Mouse (Mus musculus) stomach, embryonic 15.5 days (tissue): ENCODE measurements around the gene Efna2. TPM values are rescaled to one million over a fixed set of nuclear protein-coding genes. Genes with fewer than 3 reads are reported as not detected.

ENCODE experiments used
- ATAC-seq: fragments of 200-750 bp; cut with Nextera tagmentation; 2 replicates; pipeline ENCODE4 v1.8.0; 2017; ENCODE audit warnings: low read depth, moderate number of reproducible peaks, moderate TSS enrichment; ENCODE audit not compliant: insufficient read depth, low FRiP score
- H3K27ac ChIP-seq: fragments of 300-500 bp; sonication (generic); 2 replicates; pipeline ENCODE4 v1.5.1; 2015; ENCODE audit warnings: mild to moderate bottlenecking, inconsistent platforms
- H3K27me3 ChIP-seq: fragments of 300-500 bp; sonication (generic); replicated peaks from 2 replicates; pipeline ENCODE4 v1.6.1; 2015; ENCODE audit warnings: inconsistent platforms
- H3K36me3 ChIP-seq: fragments of 300-500 bp; sonication (generic); 2 replicates; pipeline ENCODE4 v1.6.1; 2015; ENCODE audit warnings: inconsistent platforms
- H3K4me1 ChIP-seq: fragments of 300-500 bp; sonication (generic); 2 replicates; pipeline ENCODE4 v1.6.1; 2015; ENCODE audit warnings: inconsistent platforms
- H3K4me2 ChIP-seq: fragments of 300-500 bp; sonication (generic); 2 replicates; pipeline ENCODE4 v1.6.1; 2015; ENCODE audit warnings: mild to moderate bottlenecking, inconsistent platforms
- H3K4me3 ChIP-seq: fragments of 300-500 bp; sonication (generic); replicated peaks from 2 replicates; pipeline ENCODE4 v1.5.1; 2015; ENCODE audit warnings: inconsistent platforms
- H3K9ac ChIP-seq: fragments of 300-500 bp; sonication (generic); 2 replicates; pipeline ENCODE4 v1.6.1; 2015; ENCODE audit warnings: inconsistent platforms
- H3K9me3 ChIP-seq: fragments of 300-500 bp; sonication (generic); 2 replicates; pipeline ENCODE4 v1.6.1; 2016; ENCODE audit warnings: inconsistent platforms
- WGBS: fragments of 180-500 bp; shearing (Covaris S2); methylation state at CpG from one replicate; pipeline ENCODE4 v1.1.7; 2015; 5-methylcytosine and 5-hydroxymethylcytosine counted together
- polyA plus RNA-seq: library from polyadenylated mRNA; unstranded; fragments of >200 nt; fragmentation: Nextera tagmentation; extraction: Ambion mirVana; gene quantifications from 2 replicates; pipeline ENCODE4 v1.2.1, GENCODE M21; 2015

The Efna2 gene
- polyA plus RNA-seq, 1 experiment from 2014 or later: 15.7 TPM

- H3K36me3 ChIP-seq: peaks cover 9% of the 10 kb centered on the region
- H3K4me2 ChIP-seq: no peak overlapping the region
- H3K9me3 ChIP-seq: no peaks in the 10 kb centered on the region
- H3K9ac ChIP-seq: no peak overlapping the region
- WGBS: 89% methylated on average over 12 of the region's 12 CpGs
- no peaks in the 10 kb centered on the region for H3K27me3 ChIP-seq
- peaks cover 48% of the 10 kb centered on the region for H3K4me1 ChIP-seq
- no peak overlapping the region for H3K27ac ChIP-seq
- ATAC-seq: no peak
- no peak overlapping the region for H3K4me3 ChIP-seq
Observed at GRCm38 (mm10) chr10:80144159-80144558, 35.1 kb upstream of the Efna2 start.

- no peak for ATAC-seq
- H3K4me3 ChIP-seq: no peak overlapping the region
- H3K9ac ChIP-seq: no peak overlapping the region
- H3K9me3 ChIP-seq: no peaks in the 10 kb centered on the region
- peaks cover 9% of the 10 kb centered on the region for H3K36me3 ChIP-seq
- no peaks in the 10 kb centered on the region for H3K27me3 ChIP-seq
- peak overlapping the region; percentile 63; the same call in 1 of the 2 replicates for H3K27ac ChIP-seq
- no peak overlapping the region; the same call in 1 of the 2 replicates for H3K4me2 ChIP-seq
- peaks cover 43% of the 10 kb centered on the region for H3K4me1 ChIP-seq
- WGBS: 69% methylated on average over 20 of the region's 20 CpGs
Observed at GRCm38 (mm10) chr10:80144864-80145838, 34.1 kb upstream of the Efna2 start.

GRCm38 (mm10) chr10:80145896-80146295, 33.4 kb upstream of the Efna2 start:
- H3K4me2 ChIP-seq: no peak overlapping the region; the same call in 1 of the 2 replicates
- peak overlapping the region; percentile 100; the same call in 1 of the 2 replicates for H3K27ac ChIP-seq

GRCm38 (mm10) chr10:80146568-80147011, 32.7 kb upstream of the Efna2 start:
- Histone ChIP-seq H3K9me3 (no peaks in the 10 kb centered on the region), H3K9ac (no peak overlapping the region), H3K4me2 (peak overlapping the region; percentile 5; the same call in 1 of the 2 replicates), H3K27me3 (no peaks in the 10 kb centered on the region), H3K36me3 (peaks cover 9% of the 10 kb centered on the region), H3K4me3 (no peak overlapping the region), H3K27ac (peak overlapping the region; percentile 100), H3K4me1 (peaks cover 39% of the 10 kb centered on the region)
- no peak for ATAC-seq
- 65% methylated on average over 4 of the region's 4 CpGs for WGBS

More at GRCm38 (mm10) chr10:80145896-80146295, 33.4 kb upstream of the Efna2 start:
- peaks cover 9% of the 10 kb centered on the region for H3K36me3 ChIP-seq
- H3K4me3 ChIP-seq: no peak overlapping the region
- no peak for ATAC-seq
- no peak overlapping the region for H3K9ac ChIP-seq
- H3K27me3 ChIP-seq: no peaks in the 10 kb centered on the region
- 75% methylated on average over 6 of the region's 6 CpGs for WGBS
- H3K4me1 ChIP-seq: peaks cover 39% of the 10 kb centered on the region
- no peaks in the 10 kb centered on the region for H3K9me3 ChIP-seq

- Histone ChIP-seq H3K4me1 (peaks cover 44% of the 10 kb centered on the region), H3K4me2 (peak overlapping the region; percentile 65)
Observed at GRCm38 (mm10) chr10:80147146-80147718, 32.0 kb upstream of the Efna2 start.

GRCm38 (mm10) chr10:80147719-80148601, 31.3 kb upstream of the Efna2 start, which contains the start of gene Midn:
Midn (plus strand) TSS chr10:80148272.
- peaks cover 9% of the 10 kb centered on the region for H3K36me3 ChIP-seq

More at GRCm38 (mm10) chr10:80147146-80147718, 32.0 kb upstream of the Efna2 start:
- 67% methylated on average over 5 of the region's 5 CpGs for WGBS
- H3K4me3 ChIP-seq: peak overlapping the region; percentile 79; the same call in 1 of the 2 replicates
- 0 out of 2 replicates have a peak overlapping the region, but pooled peaks have one; percentile 71 for H3K9ac ChIP-seq
- H3K27me3 ChIP-seq: no peaks in the 10 kb centered on the region
- H3K36me3 ChIP-seq: peaks cover 9% of the 10 kb centered on the region
- no peaks in the 10 kb centered on the region for H3K9me3 ChIP-seq
- ATAC-seq: no peak
- peak overlapping the region; percentile 100 for H3K27ac ChIP-seq

GRCm38 (mm10) chr10:80148610-80149290, 30.5 kb upstream of the Efna2 start:
- H3K27me3 ChIP-seq: no peaks in the 10 kb centered on the region
- H3K4me3 ChIP-seq: peak overlapping the region; percentile 79
- ATAC-seq: peak; percentile 36
- peaks cover 50% of the 10 kb centered on the region for H3K4me1 ChIP-seq
- no peaks in the 10 kb centered on the region for H3K9me3 ChIP-seq
- H3K36me3 ChIP-seq: peaks cover 17% of the 10 kb centered on the region
- peak overlapping the region; percentile 71 for H3K9ac ChIP-seq
- WGBS: 0% methylated on average over 57 of the region's 57 CpGs
- H3K27ac ChIP-seq: peak overlapping the region; percentile 100
- H3K4me2 ChIP-seq: peak overlapping the region; percentile 65

More at GRCm38 (mm10) chr10:80147719-80148601, 31.3 kb upstream of the Efna2 start, which contains the start of gene Midn:
- Histone ChIP-seq H3K4me2 (peak within 1 kb of the TSS; percentile 65), H3K27ac (peak within 1 kb of the TSS; percentile 100), H3K4me1 (peaks cover 48% of the 10 kb centered on the region), H3K4me3 (peak within 1 kb of the TSS; percentile 79), H3K9me3 (no peaks in the 10 kb centered on the region), H3K27me3 (no peaks in the 10 kb centered on the region), H3K9ac (peak within 1 kb of the TSS; percentile 71)
- ATAC-seq: peak; percentile 44
- WGBS: under 1% methylated on average over 37 of the region's 42 CpGs

- Histone ChIP-seq H3K36me3 (peaks cover 17% of the 10 kb centered on the region), H3K27me3 (no peaks in the 10 kb centered on the region), H3K4me3 (peak overlapping the region; percentile 79), H3K4me1 (peaks cover 53% of the 10 kb centered on the region), H3K27ac (peak overlapping the region; percentile 100), H3K4me2 (peak overlapping the region; percentile 84), H3K9ac (peak overlapping the region; percentile 94), H3K9me3 (no peaks in the 10 kb centered on the region)
- WGBS: under 1% methylated on average over 88 of the region's 88 CpGs
- ATAC-seq: peak; percentile 81
Observed at GRCm38 (mm10) chr10:80149291-80150225, 29.7 kb upstream of the Efna2 start.

GRCm38 (mm10) chr10:80150226-80151210, 28.8 kb upstream of the Efna2 start:
- Histone ChIP-seq H3K4me1 (peaks cover 62% of the 10 kb centered on the region), H3K27me3 (no peaks in the 10 kb centered on the region), H3K36me3 (peaks cover 26% of the 10 kb centered on the region), H3K9ac (peak overlapping the region; percentile 94), H3K9me3 (no peaks in the 10 kb centered on the region), H3K4me2 (peak overlapping the region; percentile 84), H3K4me3 (peak overlapping the region; percentile 79), H3K27ac (peak overlapping the region; percentile 100)
- ATAC-seq: no peak
- whole genome bisulfite sequencing: under 1% methylated on average over 53 of the region's 71 CpGs
